Mouse (Mus musculus) T-helper 1 cell (primary cell): ENCODE results near the gene Myrf.

Experiments used
- in situ Hi-C: fragments of 300-600 bp; cut with MboI, MseI; formaldehyde crosslinking; loops from one replicate; pipeline ENCODE4 v1.15.1; 2025; ENCODE audit warnings: high pct_unique_total_duplicates

The Myrf gene

GRCm38 (mm10) chr19:10208851-10209250, 31.7 kb downstream of the Myrf start:
- in situ Hi-C loops: no loop called here

GRCm38 (mm10) chr19:10205051-10205450, 35.5 kb downstream of the Myrf start:
- in situ Hi-C loops: no loop called here

- in situ Hi-C loops: no loop called here
Measured at GRCm38 (mm10) chr19:10204616-10205001, 35.9 kb downstream of the Myrf start.

- in situ Hi-C loops: no loop called here
Measured at GRCm38 (mm10) chr19:10203848-10204615, 36.5 kb downstream of the Myrf start, which contains the start of the genes Tmem258 and Fen1. Tmem258 (plus strand) TSS chr19:10204014. Fen1 (minus strand) TSS chr19:10204169.

- in situ Hi-C loops: no loop called here
Measured at GRCm38 (mm10) chr19:10203146-10203847, 37.3 kb downstream of the Myrf start.

GRCm38 (mm10) chr19:10198723-10199122, 41.8 kb downstream of the Myrf start:
- in situ Hi-C loops: loop anchor here (25.0 kb wide), 1 partner anchor 286 kb away; no protein-coding TSS in a partner anchor

GRCm38 (mm10) chr19:10198286-10198685, 42.3 kb downstream of the Myrf start:
- in situ Hi-C loops: loop anchor here (25.0 kb wide), 1 partner anchor 286 kb away; no protein-coding TSS in a partner anchor

GRCm38 (mm10) chr19:10197130-10197529, 43.4 kb downstream of the Myrf start:
- in situ Hi-C loops: loop anchor here (25.0 kb wide), 1 partner anchor 285 kb away; no protein-coding TSS in a partner anchor

GRCm38 (mm10) chr19:10195252-10195651, 45.3 kb downstream of the Myrf start:
- in situ Hi-C loops: loop anchor here (25.0 kb wide), 1 partner anchor 283 kb away; no protein-coding TSS in a partner anchor

- in situ Hi-C loops: loop anchor here (25.0 kb wide), 1 partner anchor 282 kb away; no protein-coding TSS in a partner anchor
Measured at GRCm38 (mm10) chr19:10194337-10194736, 46.2 kb downstream of the Myrf start.

GRCm38 (mm10) chr19:10191326-10191725, 49.2 kb downstream of the Myrf start:
- in situ Hi-C loops: loop anchor here (25.0 kb wide), 1 partner anchor 279 kb away; no protein-coding TSS in a partner anchor

- in situ Hi-C loops: loop anchor here (25.0 kb wide), 1 partner anchor 278 kb away; no protein-coding TSS in a partner anchor
Measured at GRCm38 (mm10) chr19:10190796-10191195, 49.8 kb downstream of the Myrf start.

GRCm38 (mm10) chr19:10189940-10190339, 50.6 kb downstream of the Myrf start:
- in situ Hi-C loops: loop anchor here (5.0 to 25.0 kb wide), 2 partner anchors 88 to 278 kb away; partner anchors contain the start of gene Fads2

GRCm38 (mm10) chr19:10189022-10189421, 51.5 kb downstream of the Myrf start:
- in situ Hi-C loops: loop anchor here (5.0 to 25.0 kb wide), 2 partner anchors 87 to 277 kb away; partner anchors contain the start of gene Fads2

- in situ Hi-C loops: loop anchor here (5.0 to 25.0 kb wide), 2 partner anchors 86 to 276 kb away; partner anchors contain the start of gene Fads2
Measured at GRCm38 (mm10) chr19:10188281-10188811, 52.2 kb downstream of the Myrf start.

- in situ Hi-C loops: loop anchor here (5.0 to 25.0 kb wide), 2 partner anchors 84 to 274 kb away; partner anchors contain the start of gene Fads2
Measured at GRCm38 (mm10) chr19:10186569-10186968, 54.0 kb downstream of the Myrf start.

GRCm38 (mm10) chr19:10185876-10186275, 54.7 kb downstream of the Myrf start:
- in situ Hi-C loops: loop anchor here (5.0 to 25.0 kb wide), 2 partner anchors 84 to 274 kb away; partner anchors contain the start of gene Fads2

- in situ Hi-C loops: loop anchor here (25.0 kb wide), 1 partner anchor 272 kb away; no protein-coding TSS in a partner anchor
Measured at GRCm38 (mm10) chr19:10184096-10184495, 56.5 kb downstream of the Myrf start.

- in situ Hi-C loops: loop anchor here (25.0 kb wide), 1 partner anchor 271 kb away; no protein-coding TSS in a partner anchor
Measured at GRCm38 (mm10) chr19:10183299-10183983, 57.1 kb downstream of the Myrf start.

GRCm38 (mm10) chr19:10182670-10183298, 57.8 kb downstream of the Myrf start, which contains the start of gene Fads1:
Fads1 (plus strand) TSS chr19:10182888.
- in situ Hi-C loops: loop anchor here (25.0 kb wide), 1 partner anchor 270 kb away; no protein-coding TSS in a partner anchor
